Mouse (Mus musculus): Measurements from ENCODE around the gene Phf13.
A peak's percentile ranks its signal among the peaks of the same experiment; 100 is the strongest.

Phf13 gene

GRCm38 (mm10) chr4:152013036-152013813 lies 17.2 kb upstream of the Phf13 start:
- DNase-seq (ENCODE audit: low read depth): no peak

GRCm38 (mm10) chr4:152012109-152012508 lies 16.1 kb upstream of the Phf13 start:
- no peak for DNase-seq (ENCODE audit: low read depth)

GRCm38 (mm10) chr4:152011171-152011760 lies 15.2 kb upstream of the Phf13 start:
- no peak for DNase-seq (ENCODE audit: low read depth)

- DNase-seq (ENCODE audit: low read depth): no peak
These were observed 14.7 kb upstream of the Phf13 start for GRCm38 (mm10) chr4:152010707-152011134.

- DNase-seq (ENCODE audit: low read depth): peak; percentile 90
These were observed 14.1 kb upstream of the Phf13 start for GRCm38 (mm10) chr4:152010091-152010706.

GRCm38 (mm10) chr4:152009076-152010051 lies 13.3 kb upstream of the Phf13 start:
- no peak for DNase-seq (ENCODE audit: low read depth)

- peak; percentile 81 for DNase-seq (ENCODE audit: low read depth)
These were observed 12.6 kb upstream of the Phf13 start, which contains the start of gene Klhl21 for GRCm38 (mm10) chr4:152008622-152009075. TSS of gene Klhl21 (plus strand) at chr4:152008803.

- DNase-seq (ENCODE audit: low read depth): no peak
These were observed 12.1 kb upstream of the Phf13 start for GRCm38 (mm10) chr4:152008148-152008500.

- DNase-seq (ENCODE audit: low read depth): no peak
These were observed 11.6 kb upstream of the Phf13 start for GRCm38 (mm10) chr4:152007481-152008147.

- no peak for DNase-seq (ENCODE audit: low read depth)
These were observed 10.8 kb upstream of the Phf13 start for GRCm38 (mm10) chr4:152006812-152007211.

- no peak for DNase-seq (ENCODE audit: low read depth)
These were observed 10.1 kb upstream of the Phf13 start for GRCm38 (mm10) chr4:152006137-152006536.

- no peak for DNase-seq (ENCODE audit: low read depth)
These were observed 6.0 kb upstream of the Phf13 start for GRCm38 (mm10) chr4:152002063-152002462.

GRCm38 (mm10) chr4:152001335-152001734 lies 5.3 kb upstream of the Phf13 start:
- DNase-seq (ENCODE audit: low read depth): no peak

GRCm38 (mm10) chr4:152000906-152001305 lies 4.8 kb upstream of the Phf13 start:
- no peak for DNase-seq (ENCODE audit: low read depth)

GRCm38 (mm10) chr4:151999481-151999880 lies 3.4 kb upstream of the Phf13 start:
- DNase-seq (ENCODE audit: low read depth): no peak

- DNase-seq (ENCODE audit: low read depth): no peak
These were observed 1.6 kb upstream of the Phf13 start for GRCm38 (mm10) chr4:151997701-151998100.

- DNase-seq (ENCODE audit: low read depth): no peak
These were observed 829 bp upstream of the Phf13 start for GRCm38 (mm10) chr4:151996951-151997222.

GRCm38 (mm10) chr4:151995371-151996172 lies 486 bp downstream of the Phf13 start:
- DNase-seq (ENCODE audit: low read depth): no peak

GRCm38 (mm10) chr4:151994228-151995171 lies 1.6 kb downstream of the Phf13 start:
- DNase-seq (ENCODE audit: low read depth): no peak

- no peak for DNase-seq (ENCODE audit: low read depth)
These were observed 3.0 kb downstream of the Phf13 start for GRCm38 (mm10) chr4:151993035-151993434.
